Mouse (Mus musculus) embryonic facial prominence, embryonic 15.5 days (tissue): Measurements from ENCODE around the gene Hcn2. TPM values are rescaled to one million over a fixed set of nuclear protein-coding genes. Genes with fewer than 3 reads are reported as not detected.

Experiments used
- ATAC-seq: fragments of 200-750 bp; cut with Nextera tagmentation; 2 replicates; pipeline ENCODE4 v1.8.0; 2017; ENCODE audit warnings: low read depth, moderate TSS enrichment; ENCODE audit not compliant: insufficient number of reproducible peaks, low FRiP score, low TSS enrichment
- H3K27ac ChIP-seq: fragments of 300-500 bp; sonication (generic); replicated peaks from 2 replicates; pipeline ENCODE4 v1.5.1; 2015; ENCODE audit warnings: mild to moderate bottlenecking, inconsistent platforms
- H3K27me3 ChIP-seq: fragments of 300-500 bp; sonication (generic); 2 replicates; pipeline ENCODE4 v1.6.1; 2015; ENCODE audit warnings: inconsistent platforms
- H3K36me3 ChIP-seq: fragments of 300-500 bp; sonication (generic); 2 replicates; pipeline ENCODE4 v1.6.1; 2015; ENCODE audit warnings: mild to moderate bottlenecking, inconsistent platforms
- H3K4me1 ChIP-seq: fragments of 300-500 bp; sonication (generic); 2 replicates; pipeline ENCODE4 v1.6.1; 2015; ENCODE audit warnings: inconsistent platforms
- H3K4me2 ChIP-seq: fragments of 300-500 bp; sonication (generic); replicated peaks from 2 replicates; pipeline ENCODE4 v1.6.1; 2015; ENCODE audit warnings: mild to moderate bottlenecking, inconsistent platforms
- H3K4me3 ChIP-seq: fragments of 300-500 bp; sonication (generic); replicated peaks from 2 replicates; pipeline ENCODE4 v1.5.1; 2015; ENCODE audit warnings: mild to moderate bottlenecking, inconsistent platforms
- H3K9ac ChIP-seq: fragments of 300-500 bp; sonication (generic); 2 replicates; pipeline ENCODE4 v1.6.1; 2015; ENCODE audit warnings: inconsistent platforms
- H3K9me3 ChIP-seq: fragments of 300-500 bp; sonication (generic); replicated peaks from 2 replicates; pipeline ENCODE4 v1.6.1; 2016; ENCODE audit warnings: inconsistent platforms
- WGBS: fragments of 180-500 bp; shearing (Covaris S2); methylation state at CpG from one replicate; pipeline ENCODE4 v1.1.7; 2015; 5-methylcytosine and 5-hydroxymethylcytosine counted together
- polyA plus RNA-seq: library from polyadenylated mRNA; unstranded; fragments of >200 nt; fragmentation: Nextera tagmentation; extraction: Ambion mirVana; gene quantifications from 2 replicates; pipeline ENCODE4 v1.2.1, GENCODE M21; 2015

Hcn2 gene
- polyA plus RNA-seq, 1 experiment from 2014 or later, result 0.13 TPM

- Histone ChIP-seq H3K9me3 (no peaks in the 10 kb centered on the region), H3K9ac (no peak overlapping the region), H3K4me3 (peak overlapping the region; percentile 48), H3K4me1 (peaks cover 38% of the 10 kb centered on the region), H3K4me2 (peak overlapping the region; percentile 87), H3K27ac (peak overlapping the region; percentile 51; the same call in 1 of the 2 replicates), H3K36me3 (no peaks in the 10 kb centered on the region), H3K27me3 (peaks cover 13% of the 10 kb centered on the region)
- ATAC-seq, result peak; percentile 89
- 2% methylated on average over 55 of the region's 55 CpGs for WGBS
Measured at GRCm38 (mm10) chr10:79779784-79780663, 63.6 kb downstream of the Hcn2 start.

DNA sequence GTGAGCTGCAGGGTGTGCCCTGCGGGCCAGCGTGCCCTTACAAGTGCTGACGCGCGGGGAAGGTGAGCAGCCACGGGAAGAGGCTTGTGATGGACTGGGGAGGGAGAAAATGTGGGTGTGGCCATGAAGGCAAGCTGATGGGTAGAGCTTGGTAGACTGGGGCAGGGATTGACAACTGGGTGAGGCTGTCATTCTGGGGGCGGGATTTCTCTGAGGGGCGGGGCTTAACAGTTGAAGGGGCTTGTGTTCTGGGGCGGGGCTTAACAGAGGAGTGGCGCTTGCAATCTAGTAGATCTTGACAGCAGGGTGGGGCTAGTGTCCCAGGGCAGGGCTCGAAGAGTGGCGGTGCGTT, 64.2 kb downstream of the Hcn2 start:
- Histone ChIP-seq H3K27me3 (peaks cover 13% of the 10 kb centered on the region), H3K27ac (peak overlapping the region; percentile 51; the same call in 1 of the 2 replicates), H3K9ac (no peak overlapping the region), H3K36me3 (no peaks in the 10 kb centered on the region), H3K4me2 (peak overlapping the region; percentile 87), H3K4me3 (peak overlapping the region; percentile 48), H3K4me1 (peaks cover 38% of the 10 kb centered on the region), H3K9me3 (no peaks in the 10 kb centered on the region)
- 0% methylated on average over 12 of the region's 13 CpGs for WGBS
- ATAC-seq, result peak; percentile 70; the same call in 1 of the 2 replicates

- H3K4me2 ChIP-seq, result peak overlapping the region; percentile 87
- no peaks in the 10 kb centered on the region for H3K9me3 ChIP-seq
- 28% methylated on average over 21 of the region's 21 CpGs for WGBS
- ATAC-seq, result no peak
- no peak overlapping the region for H3K9ac ChIP-seq
- peaks cover 38% of the 10 kb centered on the region for H3K4me1 ChIP-seq
- H3K27ac ChIP-seq, result no peak overlapping the region; the same call in 1 of the 2 replicates
- peaks cover 13% of the 10 kb centered on the region for H3K27me3 ChIP-seq
- no peaks in the 10 kb centered on the region for H3K36me3 ChIP-seq
- H3K4me3 ChIP-seq, result peak overlapping the region; percentile 48
Measured at GRCm38 (mm10) chr10:79781139-79781538, 64.7 kb downstream of the Hcn2 start.

- no peak for ATAC-seq
- WGBS, result 56% methylated on average over 5 of the region's 5 CpGs
- H3K27me3 ChIP-seq, result peaks cover 13% of the 10 kb centered on the region
Measured at GRCm38 (mm10) chr10:79781956-79782355, 65.5 kb downstream of the Hcn2 start.

GRCm38 (mm10) chr10:79783050-79783449, 66.6 kb downstream of the Hcn2 start:
- no peaks in the 10 kb centered on the region for H3K9me3 ChIP-seq
- ATAC-seq, result no peak
- H3K27me3 ChIP-seq, result peaks cover 13% of the 10 kb centered on the region
- H3K27ac ChIP-seq, result no peak overlapping the region
- H3K4me1 ChIP-seq, result peaks cover 24% of the 10 kb centered on the region
- H3K4me2 ChIP-seq, result no peak overlapping the region
- 61% methylated on average over 7 of the region's 7 CpGs for WGBS
- H3K36me3 ChIP-seq, result no peaks in the 10 kb centered on the region
- H3K9ac ChIP-seq, result no peak overlapping the region
- no peak overlapping the region for H3K4me3 ChIP-seq

More at GRCm38 (mm10) chr10:79781956-79782355, 65.5 kb downstream of the Hcn2 start:
- no peaks in the 10 kb centered on the region for H3K9me3 ChIP-seq
- H3K4me2 ChIP-seq, result no peak overlapping the region
- H3K27ac ChIP-seq, result no peak overlapping the region
- no peak overlapping the region for H3K4me3 ChIP-seq
- no peaks in the 10 kb centered on the region for H3K36me3 ChIP-seq
- H3K9ac ChIP-seq, result no peak overlapping the region
- H3K4me1 ChIP-seq, result peaks cover 35% of the 10 kb centered on the region

DNA sequence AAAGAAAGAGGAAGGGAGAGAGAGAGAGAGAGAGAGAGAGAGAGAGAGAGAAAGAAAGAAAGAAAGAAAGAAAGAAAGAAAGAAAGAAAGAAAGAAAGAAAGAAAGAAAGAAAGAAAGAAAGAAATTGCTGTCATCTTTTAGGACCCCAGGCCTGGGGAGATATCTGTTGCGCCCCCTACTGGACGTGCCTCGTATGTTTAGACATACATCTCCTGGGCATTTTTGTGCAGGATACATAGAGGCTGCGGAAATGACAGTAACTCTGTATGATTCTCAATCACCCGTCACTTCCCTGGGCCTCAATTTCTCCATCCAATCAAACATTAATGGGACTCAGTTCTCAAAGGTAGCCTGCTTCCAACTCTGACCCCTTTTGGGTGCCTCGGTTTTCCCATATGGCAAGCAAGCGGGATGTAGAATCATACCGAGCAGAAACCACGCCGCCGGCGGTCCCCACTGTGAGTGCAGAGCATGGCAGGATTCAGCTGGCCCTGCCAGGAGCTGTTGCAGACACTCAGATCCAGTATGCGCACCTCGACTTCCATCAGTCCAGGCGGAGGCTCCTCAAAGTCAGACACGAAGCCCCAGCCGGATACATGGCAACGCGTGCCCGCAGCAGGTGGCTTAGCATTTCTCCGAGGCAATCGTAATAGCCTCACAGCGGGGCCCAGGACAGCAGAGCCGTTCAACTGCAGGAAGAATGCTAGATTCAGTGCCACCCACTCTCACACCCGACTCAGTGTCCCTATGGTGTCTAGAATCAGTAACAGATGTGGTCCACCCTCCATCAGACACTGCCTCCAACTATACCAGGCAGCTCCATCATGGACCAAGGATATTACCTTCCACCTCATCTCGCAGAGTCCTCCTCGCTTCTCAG, 67.7 kb downstream of the Hcn2 start:
- Histone ChIP-seq H3K4me1 (peaks cover 18% of the 10 kb centered on the region), H3K4me3 (no peak overlapping the region), H3K27me3 (peaks cover 13% of the 10 kb centered on the region), H3K9ac (no peak overlapping the region), H3K9me3 (no peaks in the 10 kb centered on the region), H3K27ac (no peak overlapping the region), H3K4me2 (no peak overlapping the region), H3K36me3 (no peaks in the 10 kb centered on the region)
- ATAC-seq, result no peak
- WGBS, result 39% methylated on average over 27 of the region's 27 CpGs

Other genes with a start within 250 kb of the Hcn2 start
- gene Vmn2r83, start 247.9 kb upstream of the Hcn2 start, polyA plus RNA-seq, result not detected in 2 replicates
- 25.3 and 25.9 TPM in 2 replicates for gene Plpp2, start 182.8 kb upstream of the Hcn2 start, polyA plus RNA-seq
- 70.3 and 71.4 TPM in 2 replicates for gene Mier2, start 161.4 kb upstream of the Hcn2 start, polyA plus RNA-seq
- gene Theg, start 129.3 kb upstream of the Hcn2 start, polyA plus RNA-seq, result not detected in 2 replicates
- not detected in 2 replicates for gene C2cd4c, start 102.6 kb upstream of the Hcn2 start, polyA plus RNA-seq
- gene Shc2, start 78.7 kb upstream of the Hcn2 start, polyA plus RNA-seq, result 11.8 and 12.5 TPM in 2 replicates
- not detected in 2 replicates for gene Odf3l2, start 70.9 kb upstream of the Hcn2 start, polyA plus RNA-seq
- 8.4 and 9.1 TPM in 2 replicates for gene Madcam1, start 52.1 kb upstream of the Hcn2 start, polyA plus RNA-seq
- gene Tpgs1, start 47.3 kb upstream of the Hcn2 start, polyA plus RNA-seq, result 62.4 and 63.6 TPM in 2 replicates
- 94.8 and 96.8 TPM in 2 replicates for gene Cdc34, start 34.4 kb upstream of the Hcn2 start, polyA plus RNA-seq
- gene Gzmm, start 27.6 kb upstream of the Hcn2 start, polyA plus RNA-seq, result 0.89 and 1.5 TPM in 2 replicates
- gene Bsg, start 12.1 kb upstream of the Hcn2 start, polyA plus RNA-seq, result 837 and 902 TPM in 2 replicates
- gene Polrmt, start 29.9 kb downstream of the Hcn2 start, polyA plus RNA-seq, result 41.6 and 46.6 TPM in 2 replicates
- 2.5 and 3.9 TPM in 2 replicates for gene Fgf22, start 38.4 kb downstream of the Hcn2 start, polyA plus RNA-seq
- 110 and 127 TPM in 2 replicates for gene Rnf126, start 50.3 kb downstream of the Hcn2 start, polyA plus RNA-seq
- 20.1 and 20.2 TPM in 2 replicates for gene Fstl3, start 60.6 kb downstream of the Hcn2 start, polyA plus RNA-seq
- gene Prss57, start 74.3 kb downstream of the Hcn2 start, polyA plus RNA-seq, result 0.07 TPM in 1 of 2 replicates, not detected in the other
- gene Palm, start 76.9 kb downstream of the Hcn2 start, polyA plus RNA-seq, result 88.1 and 96.6 TPM in 2 replicates
- 5.4 and 7.8 TPM in 2 replicates for gene Misp, start 104.4 kb downstream of the Hcn2 start, polyA plus RNA-seq
- 299 and 325 TPM in 2 replicates for gene Ptbp1, start 137.8 kb downstream of the Hcn2 start, polyA plus RNA-seq
- gene Prtn3, start 157.8 kb downstream of the Hcn2 start, polyA plus RNA-seq, result 4.3 and 5.6 TPM in 2 replicates
- gene Plppr3, start 158.0 kb downstream of the Hcn2 start, polyA plus RNA-seq, result 59.9 and 68.2 TPM in 2 replicates
- 0.28 and 0.85 TPM in 2 replicates for gene Elane, start 169.6 kb downstream of the Hcn2 start, polyA plus RNA-seq
- not detected in 2 replicates for gene Cfd, start 174.2 kb downstream of the Hcn2 start, polyA plus RNA-seq
- gene Med16, start 192.3 kb downstream of the Hcn2 start, polyA plus RNA-seq, result 44.0 and 48.4 TPM in 2 replicates
- gene Gm26602, start 194.2 kb downstream of the Hcn2 start, polyA plus RNA-seq, result 5.2 TPM in 1 of 2 replicates, not detected in the other
- 1.1 and 1.4 TPM in 2 replicates for gene Kiss1r, start 200.3 kb downstream of the Hcn2 start, polyA plus RNA-seq
- 179 and 181 TPM in 2 replicates for gene R3hdm4, start 204.6 kb downstream of the Hcn2 start, polyA plus RNA-seq
- 6.6 and 7.0 TPM in 2 replicates for gene Arid3a, start 210.4 kb downstream of the Hcn2 start, polyA plus RNA-seq
- gene Wdr18, start 243.5 kb downstream of the Hcn2 start, polyA plus RNA-seq, result 84.7 and 90.6 TPM in 2 replicates